Mouse (Mus musculus): ENCODE data around the gene Dyrk3.
A peak's percentile ranks its signal among the peaks of the same experiment; 100 is the strongest.

Gene Dyrk3

DNA sequence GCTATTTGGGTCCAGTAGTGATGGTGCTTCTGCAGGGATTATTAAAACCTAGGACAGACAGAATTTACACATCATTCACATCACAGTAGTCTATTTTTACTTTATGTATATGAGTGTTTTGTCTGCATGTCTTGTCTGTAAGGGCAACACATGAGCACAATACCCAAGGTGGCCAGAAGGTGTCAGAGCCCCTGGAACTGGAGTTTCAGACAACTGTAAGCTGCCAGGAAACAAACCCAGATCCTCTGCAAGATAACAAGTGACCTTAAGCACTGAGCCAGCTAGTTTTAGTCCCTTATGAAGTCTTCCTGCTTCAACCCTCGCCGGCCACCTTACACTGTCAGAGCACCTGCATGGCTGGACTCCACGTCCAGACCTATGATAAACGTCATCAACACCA, 58.4 kb downstream of the Dyrk3 start:
- peak; percentile 49 for DNase-seq

DNA sequence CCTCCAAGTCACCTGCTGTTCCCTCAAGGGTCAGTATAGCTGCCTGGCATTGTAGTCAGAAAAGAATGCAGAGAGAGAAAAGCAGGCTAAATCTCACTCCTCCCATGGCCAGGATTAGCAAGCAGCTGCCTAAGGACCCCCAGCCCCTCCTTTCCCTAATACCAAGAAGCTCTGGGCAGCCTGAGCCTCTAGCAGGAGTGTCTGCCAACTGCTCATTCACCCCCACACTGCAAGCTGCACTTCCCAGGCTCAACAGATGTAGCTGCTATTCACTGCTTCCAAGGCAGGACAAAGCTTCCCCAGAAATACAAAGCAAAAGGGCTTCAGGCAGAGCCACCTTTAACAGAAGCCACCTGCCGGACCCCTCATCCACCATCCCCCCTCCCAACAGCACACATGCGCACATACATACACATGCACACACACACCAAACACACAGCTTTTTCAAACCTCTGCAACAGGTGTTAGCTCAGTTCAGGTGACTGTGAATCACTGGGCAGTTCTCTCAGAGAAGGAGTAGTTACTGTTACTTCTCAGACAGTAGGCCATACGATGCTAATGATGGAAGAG, 59.3 kb downstream of the Dyrk3 start:
- peak; percentile 19 for DNase-seq

Measured in thymus, postnatal 14 days (tissue).